Mouse (Mus musculus) heart, embryonic 10.5 days (tissue): ENCODE measurements around the gene Tmf1. TPM values are rescaled to one million over a fixed set of nuclear protein-coding genes. Genes with fewer than 3 reads are reported as not detected.

ENCODE experiments used
- DNase-seq: peaks from one replicate; pipeline ENCODE4 v3.0.0-alpha.2; 2017; ENCODE audit warnings: low spot score
- H3K27ac ChIP-seq: fragments of 300-500 bp; sonication (generic); 2 replicates; pipeline ENCODE4 v1.5.1; 2016; ENCODE audit warnings: mild to moderate bottlenecking
- H3K27me3 ChIP-seq: fragments of 300-500 bp; sonication (generic); 2 replicates; pipeline ENCODE4 v1.6.1; 2016; ENCODE audit warnings: mild to moderate bottlenecking; ENCODE audit not compliant: poor library complexity, insufficient read depth, severe bottlenecking
- H3K36me3 ChIP-seq: fragments of 300-500 bp; sonication (generic); 2 replicates; pipeline ENCODE4 v1.6.1; 2016; ENCODE audit warnings: mild to moderate bottlenecking, moderate library complexity
- H3K4me1 ChIP-seq: fragments of 300-500 bp; sonication (generic); 2 replicates; pipeline ENCODE4 v1.6.1; 2016; ENCODE audit warnings: mild to moderate bottlenecking
- H3K4me3 ChIP-seq: fragments of 300-500 bp; sonication (generic); 2 replicates; pipeline ENCODE4 v1.5.1; 2016; ENCODE audit warnings: mild to moderate bottlenecking, moderate library complexity
- H3K9me3 ChIP-seq: fragments of 300-500 bp; sonication (generic); 2 replicates; pipeline ENCODE4 v1.6.1; 2016; ENCODE audit warnings: mild to moderate bottlenecking, moderate library complexity
- WGBS: fragments of 180-500 bp; shearing (Covaris S2); methylation state at CpG from one replicate; pipeline ENCODE4 v1.1.7; 2016; 5-methylcytosine and 5-hydroxymethylcytosine counted together
- polyA plus RNA-seq: library from polyadenylated mRNA; unstranded; fragments of >200 nt; fragmentation: Nextera tagmentation; extraction: Ambion mirVana; gene quantifications from 2 replicates; pipeline ENCODE4 v1.2.1, GENCODE M21; 2016

Tmf1 gene
- polyA plus RNA-seq, 1 experiment from 2014 or later: 24.0 TPM

- WGBS: 81% methylated on average over 11 of the region's 11 CpGs
- DNase-seq: no peak
- H3K4me1 ChIP-seq: peaks cover 20% of the 10 kb centered on the region
- H3K9me3 ChIP-seq: no peaks in the 10 kb centered on the region
- no peak overlapping the region for H3K4me3 ChIP-seq
- H3K27ac ChIP-seq: no peak overlapping the region
- no peaks in the 10 kb centered on the region for H3K27me3 ChIP-seq
- H3K36me3 ChIP-seq: peaks cover 41% of the 10 kb centered on the region
Measured at GRCm38 (mm10) chr6:97175716-97176115, 3.2 kb downstream of the Tmf1 start.

DNA sequence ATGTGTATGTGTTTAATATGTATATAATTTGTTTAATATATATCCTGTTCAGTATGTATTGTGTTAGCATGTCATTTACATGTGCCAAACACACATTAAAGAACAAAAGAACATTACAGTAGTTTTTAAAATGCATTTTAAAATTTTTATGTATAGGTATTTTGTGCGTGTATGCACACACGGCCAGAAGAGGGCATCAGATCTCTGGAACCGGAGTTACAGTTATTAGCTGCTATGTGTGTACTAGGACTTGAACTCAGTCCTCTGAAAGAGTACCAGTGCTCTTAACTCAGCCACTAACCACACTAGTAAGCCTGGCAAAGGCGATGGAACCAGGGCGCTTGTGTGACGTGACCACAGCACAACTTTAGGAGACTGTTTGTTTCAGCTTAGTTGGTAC is 28.8 kb downstream of the Tmf1 start:
- Histone ChIP-seq H3K27ac (no peak overlapping the region), H3K4me3 (no peak overlapping the region), H3K9me3 (no peaks in the 10 kb centered on the region), H3K27me3 (no peaks in the 10 kb centered on the region), H3K36me3 (peaks cover 11% of the 10 kb centered on the region; the same call in 1 of the 2 replicates), H3K4me1 (peaks cover 25% of the 10 kb centered on the region)
- 77% methylated on average over 6 of the region's 6 CpGs for WGBS
- DNase-seq: no peak

- no peak for DNase-seq
- H3K4me1 ChIP-seq: peaks cover 26% of the 10 kb centered on the region
- peaks cover 11% of the 10 kb centered on the region; the same call in 1 of the 2 replicates for H3K36me3 ChIP-seq
- H3K9me3 ChIP-seq: no peaks in the 10 kb centered on the region
- H3K27me3 ChIP-seq: no peaks in the 10 kb centered on the region
- H3K4me3 ChIP-seq: no peak overlapping the region
- no peak overlapping the region for H3K27ac ChIP-seq
- WGBS: 75% methylated on average over 2 of the region's 2 CpGs
Measured at GRCm38 (mm10) chr6:97149721-97150120, 29.2 kb downstream of the Tmf1 start.

DNA sequence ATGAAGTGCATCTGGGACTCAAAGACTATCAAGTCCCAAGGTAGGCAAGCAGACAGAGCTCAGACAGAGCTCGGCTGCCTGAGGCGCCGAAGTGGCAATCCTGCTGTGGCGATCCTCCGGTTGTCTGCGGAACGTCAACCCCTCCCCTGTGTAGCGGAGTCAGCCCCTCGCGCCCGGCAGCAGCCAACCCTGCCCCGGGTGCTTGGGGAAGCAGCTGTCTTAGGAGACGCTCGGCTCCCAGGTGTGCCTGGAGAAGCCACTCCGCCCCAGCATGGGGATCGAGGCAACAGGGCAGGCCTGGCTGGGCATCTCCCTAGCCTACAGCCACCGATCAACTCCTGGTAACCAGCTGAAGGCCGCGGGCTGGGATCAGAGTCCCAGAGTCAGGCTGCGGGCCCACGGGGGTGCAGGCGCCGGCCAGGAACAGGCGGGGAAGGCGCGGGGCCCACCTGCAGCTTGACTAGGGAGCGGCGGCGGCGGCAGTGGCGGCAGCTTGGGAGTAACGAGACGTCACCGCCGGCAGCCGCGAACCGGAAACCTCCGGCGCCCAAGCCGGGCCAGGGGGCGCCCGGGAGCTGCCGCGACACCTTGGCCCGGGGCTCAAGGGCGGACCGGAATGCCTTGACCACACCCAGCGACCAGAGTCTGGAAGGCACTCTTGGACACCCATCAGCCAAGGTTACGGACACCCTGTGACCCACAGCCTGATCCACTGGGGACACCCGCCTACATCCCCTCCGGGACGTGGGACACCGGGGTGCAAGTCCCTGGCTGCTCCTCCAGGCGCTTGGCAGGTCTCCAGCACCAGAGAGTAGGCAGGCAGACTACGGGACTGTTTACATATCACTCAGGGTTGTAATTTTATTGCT is 30.3 kb downstream of the Tmf1 start, which contains the start of gene Eogt:
Gene Eogt, minus strand, starts transcription at position 800 of the 869 bp plus-strand sequence.
- H3K4me1 ChIP-seq: peaks cover 30% of the 10 kb centered on the region
- peak within 1 kb of the TSS; percentile 81 for H3K4me3 ChIP-seq
- WGBS: under 1% methylated on average over 55 of the region's 56 CpGs

GRCm38 (mm10) chr6:97147755-97148382 is 31.1 kb downstream of the Tmf1 start:
- peak overlapping the region; percentile 81 for H3K4me3 ChIP-seq
- DNase-seq: peak; percentile 80
- no peaks in the 10 kb centered on the region for H3K9me3 ChIP-seq
- peaks cover 7% of the 10 kb centered on the region; the same call in 1 of the 2 replicates for H3K36me3 ChIP-seq
- H3K4me1 ChIP-seq: peaks cover 30% of the 10 kb centered on the region
- 22% methylated on average over 18 of the region's 18 CpGs for WGBS
- no peaks in the 10 kb centered on the region for H3K27me3 ChIP-seq
- peak overlapping the region; percentile 93 for H3K27ac ChIP-seq

More for the DNA sequence above, 30.3 kb downstream of the Tmf1 start, which contains the start of gene Eogt:
- no peaks in the 10 kb centered on the region for H3K9me3 ChIP-seq
- H3K27ac ChIP-seq: peak within 1 kb of the TSS; percentile 93
- H3K36me3 ChIP-seq: peaks cover 8% of the 10 kb centered on the region; the same call in 1 of the 2 replicates
- no peaks in the 10 kb centered on the region for H3K27me3 ChIP-seq
- DNase-seq: peak; percentile 92

- 90% methylated on average over 7 of the region's 7 CpGs for WGBS
- no peaks in the 10 kb centered on the region for H3K27me3 ChIP-seq
- H3K9me3 ChIP-seq: no peaks in the 10 kb centered on the region
- DNase-seq: no peak
- no peak overlapping the region for H3K4me3 ChIP-seq
- H3K36me3 ChIP-seq: peaks cover 20% of the 10 kb centered on the region
- H3K27ac ChIP-seq: no peak overlapping the region
- peaks cover 30% of the 10 kb centered on the region for H3K4me1 ChIP-seq
Measured at GRCm38 (mm10) chr6:97145156-97145555, 33.8 kb downstream of the Tmf1 start.

GRCm38 (mm10) chr6:97144359-97144758 is 34.6 kb downstream of the Tmf1 start:
- no peaks in the 10 kb centered on the region for H3K27me3 ChIP-seq
- no peak overlapping the region for H3K4me3 ChIP-seq
- no peaks in the 10 kb centered on the region for H3K9me3 ChIP-seq
- DNase-seq: no peak
- peak overlapping the region; percentile 45; the same call in 1 of the 2 replicates for H3K27ac ChIP-seq
- H3K36me3 ChIP-seq: peaks cover 28% of the 10 kb centered on the region
- H3K4me1 ChIP-seq: peaks cover 30% of the 10 kb centered on the region
- WGBS: 29% methylated on average over 7 of the region's 7 CpGs

DNA sequence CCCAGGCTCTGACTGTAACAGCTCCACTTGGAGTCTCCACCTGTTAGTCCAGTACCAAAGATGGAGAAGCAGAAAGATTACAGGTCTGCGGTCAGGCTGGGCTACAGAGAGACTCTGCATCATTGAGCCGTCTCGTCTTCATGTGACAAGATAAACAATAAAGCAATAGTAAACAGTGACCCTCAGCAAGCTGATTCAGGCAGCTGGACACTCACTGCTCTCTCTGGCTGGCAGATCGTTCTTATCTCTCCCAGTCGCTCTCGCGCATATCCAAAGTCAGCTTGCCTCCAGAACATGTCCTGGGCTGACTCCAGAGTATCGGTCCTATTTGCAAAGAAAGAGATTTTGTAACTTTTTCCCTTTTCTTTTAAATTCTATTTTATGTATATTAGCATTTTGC is 36.3 kb downstream of the Tmf1 start:
- Histone ChIP-seq H3K27me3 (no peaks in the 10 kb centered on the region), H3K9me3 (no peaks in the 10 kb centered on the region), H3K4me1 (peaks cover 16% of the 10 kb centered on the region), H3K36me3 (peaks cover 34% of the 10 kb centered on the region), H3K4me3 (no peak overlapping the region), H3K27ac (no peak overlapping the region)
- WGBS: 35% methylated on average over 8 of the region's 8 CpGs
- DNase-seq: no peak

DNA sequence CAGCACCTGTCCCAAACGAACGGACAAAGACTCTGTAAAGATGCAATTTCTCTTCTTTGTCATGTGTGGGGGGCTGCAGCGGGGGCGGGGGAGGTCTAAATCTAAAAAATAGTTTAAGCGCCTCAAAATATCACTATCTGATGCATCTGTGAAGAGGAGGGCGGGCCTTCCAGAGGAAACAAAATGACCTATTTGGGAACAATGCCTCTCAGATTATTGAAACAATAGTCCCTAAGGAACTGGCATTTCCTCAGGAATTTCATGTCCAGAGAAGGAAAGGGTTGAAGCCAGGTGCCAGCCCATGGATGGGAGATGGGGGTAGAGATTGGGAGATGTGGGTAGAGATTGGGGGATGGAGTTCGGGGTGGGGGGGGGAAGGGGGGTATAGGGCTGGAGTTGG is 37.1 kb downstream of the Tmf1 start:
- Histone ChIP-seq H3K4me3 (no peak overlapping the region), H3K36me3 (peaks cover 34% of the 10 kb centered on the region), H3K9me3 (no peaks in the 10 kb centered on the region), H3K27me3 (no peaks in the 10 kb centered on the region), H3K27ac (no peak overlapping the region), H3K4me1 (peaks cover 9% of the 10 kb centered on the region)
- 73% methylated on average over 7 of the region's 7 CpGs for WGBS
- DNase-seq: no peak

GRCm38 (mm10) chr6:97132707-97133303 is 46.1 kb downstream of the Tmf1 start:
- no peaks in the 10 kb centered on the region for H3K9me3 ChIP-seq

DNA sequence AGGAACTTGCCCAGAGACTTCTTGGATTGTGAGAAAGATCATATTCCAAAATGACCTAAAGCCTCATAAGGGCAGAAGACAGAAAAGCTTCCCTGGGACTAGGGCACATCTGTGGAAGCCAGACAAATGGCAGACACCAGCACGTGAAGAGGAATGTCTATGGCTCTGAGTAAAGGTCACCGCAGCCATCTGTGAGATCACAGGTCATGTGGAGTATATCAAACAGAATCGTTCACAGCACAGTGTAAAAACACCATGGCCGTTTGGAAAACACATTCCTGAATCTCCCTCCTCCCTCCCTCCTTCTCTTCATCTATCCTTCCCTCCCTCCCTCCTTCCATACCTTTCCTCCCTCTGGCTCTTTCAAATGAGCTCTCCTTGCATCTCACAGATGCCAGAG is 47.1 kb downstream of the Tmf1 start:
- H3K4me1 ChIP-seq: no peaks in the 10 kb centered on the region
- no peaks in the 10 kb centered on the region for H3K27me3 ChIP-seq
- no peak for DNase-seq
- peaks cover 43% of the 10 kb centered on the region; the same call in 1 of the 2 replicates for H3K36me3 ChIP-seq
- H3K9me3 ChIP-seq: no peaks in the 10 kb centered on the region
- H3K4me3 ChIP-seq: no peak overlapping the region
- 56% methylated on average over 4 of the region's 4 CpGs for WGBS
- H3K27ac ChIP-seq: no peak overlapping the region

More at GRCm38 (mm10) chr6:97132707-97133303, 46.1 kb downstream of the Tmf1 start:
- no peaks in the 10 kb centered on the region for H3K27me3 ChIP-seq
- H3K27ac ChIP-seq: no peak overlapping the region
- DNase-seq: no peak
- no peaks in the 10 kb centered on the region for H3K4me1 ChIP-seq
- H3K36me3 ChIP-seq: peaks cover 43% of the 10 kb centered on the region; the same call in 1 of the 2 replicates
- 87% methylated on average over 5 of the region's 5 CpGs for WGBS
- no peak overlapping the region for H3K4me3 ChIP-seq

GRCm38 (mm10) chr6:97130979-97131378 is 47.9 kb downstream of the Tmf1 start:
- DNase-seq: no peak
- H3K36me3 ChIP-seq: peaks cover 43% of the 10 kb centered on the region; the same call in 1 of the 2 replicates
- no peaks in the 10 kb centered on the region for H3K27me3 ChIP-seq
- no peaks in the 10 kb centered on the region for H3K4me1 ChIP-seq
- no peaks in the 10 kb centered on the region for H3K9me3 ChIP-seq
- H3K27ac ChIP-seq: no peak overlapping the region
- no peak overlapping the region for H3K4me3 ChIP-seq
- 65% methylated on average over 5 of the region's 5 CpGs for WGBS
